Mouse (Mus musculus): ENCODE measurements around the gene Auts2.

The Auts2 gene

DNA sequence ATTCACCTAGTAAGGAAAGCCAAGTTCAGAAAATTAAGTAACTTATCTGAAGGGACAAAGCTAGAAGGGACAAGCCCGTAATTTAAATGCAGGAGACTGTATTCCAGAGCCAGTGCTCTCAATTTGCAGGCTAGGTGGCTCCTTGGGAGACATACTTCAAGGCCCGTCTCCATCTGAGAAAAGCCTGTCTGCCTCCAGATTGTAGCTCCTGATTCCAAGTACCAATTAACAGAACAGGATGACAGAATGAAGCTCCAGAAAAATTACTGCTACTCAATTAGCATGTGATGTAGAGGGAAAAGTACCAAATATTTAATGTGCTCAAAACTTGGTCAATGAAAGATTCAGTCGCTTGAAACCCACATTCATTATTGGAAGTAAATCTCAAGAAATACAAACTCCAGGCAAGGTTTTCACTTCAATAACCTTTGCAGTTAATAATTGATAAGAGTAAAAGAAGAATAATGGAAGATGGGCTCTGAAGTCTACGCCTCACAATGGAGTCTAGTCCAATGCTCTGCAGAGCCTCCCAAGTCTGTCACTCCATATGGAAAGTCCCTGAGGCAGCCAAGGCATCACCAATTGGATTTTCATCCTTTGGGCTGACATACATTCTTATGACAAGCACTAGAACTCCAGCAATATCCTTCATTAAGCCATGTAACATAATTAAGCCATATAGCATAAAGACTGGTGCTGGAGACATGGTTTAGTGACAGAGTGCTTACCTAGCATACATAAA is 97.8 kb downstream of the Auts2 start:
- peak; percentile 19 for DNase-seq

DNA sequence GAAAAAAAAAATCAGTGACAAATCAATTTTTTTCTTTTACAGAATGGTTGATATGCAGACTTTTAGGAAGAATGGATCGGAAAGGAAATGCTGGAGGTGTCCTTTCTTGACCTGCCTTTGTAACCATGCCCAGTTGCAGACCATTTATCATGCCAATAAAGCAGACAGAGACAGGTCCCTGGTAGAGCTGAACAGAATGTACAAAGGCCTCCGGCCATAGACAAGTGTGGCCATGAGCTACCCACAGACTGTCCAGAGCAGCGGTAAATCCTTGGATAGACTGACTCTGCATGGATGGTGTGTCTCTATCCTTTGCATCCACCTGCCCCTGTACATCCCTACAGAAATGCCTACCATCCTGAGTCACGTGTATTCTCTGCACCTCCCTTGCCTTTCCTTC is 100.2 kb downstream of the Auts2 start:
- DNase-seq, result no peak

GRCm38 (mm10) chr5:132438414-132438813 is 104.7 kb downstream of the Auts2 start:
- no peak for DNase-seq

- DNase-seq, result no peak
Observed at GRCm38 (mm10) chr5:132437994-132438393, 105.2 kb downstream of the Auts2 start.

DNA sequence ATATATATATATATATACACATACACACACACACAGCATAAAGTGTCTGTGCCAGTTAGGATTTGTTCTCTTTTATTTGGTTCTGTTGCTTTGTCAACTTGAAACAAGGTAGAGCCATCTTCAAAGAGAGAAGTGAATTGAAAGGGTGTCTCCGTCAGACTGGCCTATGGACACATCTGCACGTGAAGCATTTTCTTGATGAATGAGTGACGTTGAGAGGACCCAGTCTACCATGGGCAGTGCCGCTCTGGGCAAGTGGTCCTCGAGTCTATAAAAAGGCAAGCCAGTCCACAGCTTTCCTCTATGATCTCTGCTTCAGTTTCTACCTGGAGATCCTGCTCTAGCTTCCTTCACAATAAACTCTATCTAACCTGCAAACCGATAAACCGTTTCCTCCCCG is 105.7 kb downstream of the Auts2 start:
- DNase-seq, result no peak

GRCm38 (mm10) chr5:132436901-132437300 is 106.2 kb downstream of the Auts2 start:
- DNase-seq, result no peak

DNA sequence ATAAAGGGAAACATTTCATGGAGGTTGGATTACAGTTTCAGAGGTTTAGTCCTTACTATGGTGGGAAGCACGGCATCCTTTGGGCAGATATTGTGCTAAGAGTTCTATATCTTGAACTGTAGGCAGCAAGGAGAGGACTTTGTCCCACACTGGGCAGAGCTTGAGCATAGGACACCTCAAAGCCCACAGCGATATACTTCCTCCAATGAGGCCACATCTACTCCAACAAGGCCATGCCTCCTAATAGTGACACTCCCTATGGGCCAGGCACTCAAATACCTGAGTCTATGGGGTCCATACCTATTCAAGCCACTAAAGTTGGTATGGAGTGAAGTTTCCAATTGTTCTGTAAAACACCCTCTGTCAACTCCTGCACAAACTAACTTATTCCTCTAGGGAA is 106.7 kb downstream of the Auts2 start:
- no peak for DNase-seq

DNA sequence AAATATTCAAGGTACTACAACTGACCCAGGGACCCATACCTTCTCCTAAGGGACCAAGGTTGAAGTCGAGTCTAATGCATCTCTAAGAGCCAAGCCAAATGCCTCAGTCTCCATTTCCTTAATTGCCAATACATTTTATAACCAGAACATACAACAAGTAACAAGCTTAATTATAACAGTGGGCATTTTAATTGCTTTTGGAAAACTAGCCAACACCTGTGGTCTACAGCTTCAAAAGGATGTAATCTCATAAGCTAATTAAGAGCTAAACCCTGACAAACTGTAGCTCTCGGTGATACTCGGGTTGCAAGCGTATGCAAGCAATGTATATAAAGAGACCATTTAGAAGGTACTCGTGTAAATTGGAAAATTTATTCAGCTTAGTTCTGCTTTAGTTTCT is 107.7 kb downstream of the Auts2 start:
- DNase-seq, result peak; percentile 49

DNA sequence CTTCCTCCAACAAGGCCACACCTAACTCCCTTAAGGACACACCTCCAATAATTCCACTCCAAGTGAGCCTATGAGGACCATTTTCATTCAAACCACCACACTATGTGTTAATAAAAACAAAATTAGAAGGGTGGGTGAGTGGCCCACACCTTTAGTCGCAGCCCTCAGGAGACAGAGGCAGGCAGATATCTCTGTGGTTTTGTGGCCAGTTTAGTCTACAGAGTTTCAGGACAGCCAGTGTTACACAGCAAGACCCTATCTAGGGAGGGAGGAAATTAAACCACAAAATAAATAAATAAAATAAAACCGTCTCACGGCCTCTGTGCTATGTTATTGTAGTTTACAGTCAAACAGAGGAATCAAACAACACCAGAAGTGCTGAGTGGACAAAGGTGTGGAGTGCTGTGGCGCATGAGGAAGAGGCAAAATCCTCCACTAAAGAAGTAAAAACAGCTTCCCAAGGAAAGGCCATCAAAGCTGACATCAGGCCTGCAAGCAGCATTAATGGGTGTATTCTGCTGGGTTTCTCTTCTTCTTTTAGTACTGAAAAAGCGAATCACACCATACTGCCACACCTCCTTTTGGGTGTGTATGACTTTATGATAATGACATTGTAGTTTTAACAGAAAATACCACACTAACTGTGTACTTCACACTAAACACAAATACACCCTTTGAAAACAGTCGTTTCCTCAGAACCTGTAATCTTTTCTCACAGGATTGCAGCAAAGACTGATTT is 109.6 kb downstream of the Auts2 start:
- DNase-seq, result no peak

DNA sequence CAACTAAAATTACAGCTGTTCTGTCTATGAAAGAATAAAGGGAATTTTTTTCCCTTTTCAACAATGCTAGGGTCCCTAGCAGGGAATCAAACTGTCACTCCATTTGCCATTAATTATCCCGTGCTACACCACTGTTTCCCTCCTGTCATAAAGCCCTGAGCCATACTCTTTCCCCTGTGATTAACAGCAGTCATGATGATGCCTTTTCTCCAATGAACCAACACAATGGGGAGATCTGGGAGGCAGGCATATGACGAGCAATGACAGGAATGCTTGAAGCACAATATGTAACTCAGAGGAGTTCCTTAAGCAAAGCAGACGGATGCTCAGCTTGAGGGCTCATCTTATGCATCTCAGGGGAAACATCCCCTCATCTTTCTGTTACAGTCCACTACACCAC is 113.8 kb downstream of the Auts2 start:
- DNase-seq, result peak; percentile 79

GRCm38 (mm10) chr5:132426342-132426741 is 116.8 kb downstream of the Auts2 start:
- no peak for DNase-seq

DNA sequence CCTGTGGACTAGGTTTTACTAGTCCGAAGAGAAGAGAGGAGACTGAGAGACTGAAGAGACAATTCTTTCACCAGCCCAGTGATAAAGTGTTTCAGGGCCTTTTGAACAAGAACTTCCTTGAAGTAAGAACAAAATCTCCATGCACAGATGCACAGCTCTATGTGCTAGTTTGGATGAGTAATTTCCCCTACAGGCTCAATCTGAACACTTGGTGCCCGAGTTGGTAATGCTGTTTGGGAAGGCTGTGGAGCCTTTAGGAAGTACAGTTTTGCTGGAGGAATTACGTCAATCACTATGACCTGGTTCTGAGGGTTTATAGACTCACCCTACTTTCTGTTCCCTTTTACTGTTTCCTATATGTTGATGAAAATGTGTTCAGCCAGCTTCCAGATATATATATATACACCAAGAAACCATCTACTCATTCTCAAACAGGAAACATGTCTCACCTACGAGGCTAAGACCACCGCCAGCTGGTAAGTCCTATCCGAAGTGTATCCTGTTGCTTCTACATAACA is 117.3 kb downstream of the Auts2 start:
- no peak for DNase-seq

- peak; percentile 24 for DNase-seq
Observed at GRCm38 (mm10) chr5:132410338-132410852, 132.7 kb downstream of the Auts2 start.

GRCm38 (mm10) chr5:132408892-132409575 is 134.1 kb downstream of the Auts2 start:
- DNase-seq, result peak; percentile 63

- DNase-seq, result no peak
Observed at GRCm38 (mm10) chr5:132400556-132400955, 142.6 kb downstream of the Auts2 start.

- DNase-seq, result no peak
Observed at GRCm38 (mm10) chr5:132399486-132399885, 143.7 kb downstream of the Auts2 start.

DNA sequence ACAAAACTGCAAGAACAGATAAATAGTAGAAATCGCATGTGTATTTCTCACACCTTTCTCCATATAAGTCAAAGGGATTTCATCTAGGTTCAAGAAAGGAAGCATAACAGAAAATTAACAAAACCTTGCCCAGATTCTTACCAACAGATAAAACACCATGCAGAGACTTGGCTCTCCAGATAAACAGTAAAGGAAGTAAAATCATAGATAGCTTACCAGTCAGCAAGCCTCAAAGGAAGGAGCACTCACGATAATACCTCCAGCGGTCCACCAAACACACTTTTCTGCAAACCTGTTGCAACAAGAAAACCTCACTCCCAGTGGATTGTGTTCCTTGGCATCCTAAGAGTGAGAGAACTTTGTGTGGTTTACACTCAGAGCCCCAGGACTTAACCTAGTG is 147.2 kb downstream of the Auts2 start:
- DNase-seq, result no peak

- no peak for DNase-seq
Observed at GRCm38 (mm10) chr5:132394800-132395575, 148.2 kb downstream of the Auts2 start.

- no peak for DNase-seq
Observed at GRCm38 (mm10) chr5:132391831-132392763, 151.0 kb downstream of the Auts2 start.

DNA sequence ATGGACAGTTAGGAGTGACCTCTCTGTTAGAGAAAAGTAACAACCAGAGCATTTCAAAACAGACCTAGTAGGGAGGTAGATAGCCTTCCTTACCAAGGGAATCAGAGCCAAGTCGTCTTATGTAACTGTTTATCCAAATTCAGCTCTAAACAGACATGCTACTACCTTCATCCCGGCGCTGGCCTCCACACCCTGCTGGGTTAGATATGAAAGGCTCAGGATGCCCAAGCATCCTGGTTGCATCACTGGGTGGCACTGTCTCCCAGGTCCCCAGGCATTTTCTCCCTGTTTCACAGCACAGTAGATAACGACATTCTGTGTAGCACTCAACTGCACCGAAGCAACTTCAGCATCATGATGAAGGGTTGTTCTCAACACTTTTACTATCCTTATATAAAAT is 154.4 kb downstream of the Auts2 start:
- no peak for DNase-seq

- DNase-seq, result no peak
Observed at GRCm38 (mm10) chr5:132385244-132385855, 157.8 kb downstream of the Auts2 start.

Measured in retina, postnatal 1 day (tissue).